Mouse (Mus musculus) heart, postnatal 0 days (tissue): ENCODE measurements at regions not wholly inside any gene's neighbourhood (a gene's known extent, or its start where the extent isn't known, plus 50 kb on each side); places are given as distances from the start of the nearest gene placed in this dataset.

Source experiments
- ATAC-seq: fragments of 200-750 bp; cut with Nextera tagmentation; 2 replicates; pipeline ENCODE4 v1.8.0; 2017; ENCODE audit warnings: low read depth, moderate number of reproducible peaks, moderate library complexity; ENCODE audit not compliant: insufficient read depth
- DNase-seq: peaks from one replicate; pipeline ENCODE4 v3.0.0-alpha.2; 2016; ENCODE audit warnings: low spot score
- H3K27ac ChIP-seq: fragments of 300-500 bp; sonication (generic); 2 replicates; pipeline ENCODE4 v1.5.1; 2014; ENCODE audit warnings: low read depth, mild to moderate bottlenecking
- H3K27me3 ChIP-seq: fragments of 300-500 bp; sonication (generic); 2 replicates; pipeline ENCODE4 v1.6.1; 2014; ENCODE audit warnings: low read length, mixed read lengths; ENCODE audit not compliant: control insufficient read depth, insufficient read depth
- H3K36me3 ChIP-seq: fragments of 300-500 bp; sonication (generic); replicated peaks from 2 replicates; pipeline ENCODE4 v1.6.1; 2014; ENCODE audit warnings: low read length, mixed read lengths; ENCODE audit not compliant: control insufficient read depth, insufficient read depth
- H3K4me1 ChIP-seq: fragments of 300-500 bp; sonication (generic); 2 replicates; pipeline ENCODE4 v1.6.1; 2014; ENCODE audit warnings: antibody characterized with exemption; ENCODE audit not compliant: control insufficient read depth, insufficient read depth
- H3K4me2 ChIP-seq: fragments of 300-500 bp; sonication (generic); 2 replicates; pipeline ENCODE4 v1.6.1; 2014; ENCODE audit warnings: low read depth, mild to moderate bottlenecking, low read length, moderate library complexity
- H3K4me3 ChIP-seq: fragments of 300-500 bp; sonication (generic); 2 replicates; pipeline ENCODE4 v1.5.1; 2014; ENCODE audit warnings: low read depth, low read length
- H3K9ac ChIP-seq: fragments of 300-500 bp; sonication (generic); replicated peaks from 2 replicates; pipeline ENCODE4 v1.6.1; 2014; ENCODE audit warnings: low read depth, low read length, mixed read lengths
- H3K9me3 ChIP-seq: fragments of 300-500 bp; sonication (generic); replicated peaks from 2 replicates; pipeline ENCODE4 v1.6.1; 2016; ENCODE audit warnings: low read length; ENCODE audit not compliant: control insufficient read depth
- CTCF ChIP-seq: IDR thresholded peaks from 2 replicates; pipeline ENCODE4 v1.5.1; 2016; ENCODE audit warnings: antibody characterized with exemption, control low read depth, low read depth
- EP300 ChIP-seq: IDR thresholded peaks from 2 replicates; pipeline ENCODE4 v1.6.1; 2016; ENCODE audit warnings: antibody characterized with exemption, low read depth
- WGBS: fragments of 180-500 bp; shearing (Covaris S2); extraction: QIAGEN DNeasy Blood & Tissue Kit; methylation state at CpG from one replicate; pipeline ENCODE4 v1.1.7; 2014; 5-methylcytosine and 5-hydroxymethylcytosine counted together

DNA sequence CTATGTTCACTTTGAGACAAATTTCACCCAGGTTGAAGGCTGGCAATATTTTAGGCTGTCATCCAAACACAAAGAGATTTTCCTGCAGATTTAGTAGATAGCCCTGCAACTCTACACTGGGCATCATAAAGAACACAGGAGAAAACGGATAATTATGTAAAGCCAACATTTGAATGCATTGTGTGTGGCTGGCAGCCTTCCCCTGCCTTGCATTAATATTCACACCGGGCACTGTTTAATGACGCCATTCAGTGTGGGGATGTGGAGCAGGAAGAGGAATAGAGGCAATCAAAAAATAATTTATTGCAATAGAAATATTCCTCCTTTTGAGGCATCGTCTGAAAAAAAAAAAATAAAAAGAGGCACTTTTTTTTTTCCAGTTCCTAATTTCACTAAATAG lies 105.7 kb downstream of the Samd5 start:
- WGBS: 72% methylated on average over 4 of the region's 4 CpGs
- H3K36me3 ChIP-seq: no peaks in the 10 kb centered on the region
- no peak for ATAC-seq
- DNase-seq: no peak
- H3K9me3 ChIP-seq: no peaks in the 10 kb centered on the region
- H3K9ac ChIP-seq: no peak overlapping the region
- H3K4me3 ChIP-seq: no peak overlapping the region
- no peak overlapping the region for H3K27ac ChIP-seq
- TF ChIP-seq EP300 (no peak), CTCF (no peak)
- H3K4me1 ChIP-seq: peaks cover 2% of the 10 kb centered on the region; the same call in 1 of the 2 replicates
- no peak overlapping the region for H3K4me2 ChIP-seq
- no peaks in the 10 kb centered on the region for H3K27me3 ChIP-seq

DNA sequence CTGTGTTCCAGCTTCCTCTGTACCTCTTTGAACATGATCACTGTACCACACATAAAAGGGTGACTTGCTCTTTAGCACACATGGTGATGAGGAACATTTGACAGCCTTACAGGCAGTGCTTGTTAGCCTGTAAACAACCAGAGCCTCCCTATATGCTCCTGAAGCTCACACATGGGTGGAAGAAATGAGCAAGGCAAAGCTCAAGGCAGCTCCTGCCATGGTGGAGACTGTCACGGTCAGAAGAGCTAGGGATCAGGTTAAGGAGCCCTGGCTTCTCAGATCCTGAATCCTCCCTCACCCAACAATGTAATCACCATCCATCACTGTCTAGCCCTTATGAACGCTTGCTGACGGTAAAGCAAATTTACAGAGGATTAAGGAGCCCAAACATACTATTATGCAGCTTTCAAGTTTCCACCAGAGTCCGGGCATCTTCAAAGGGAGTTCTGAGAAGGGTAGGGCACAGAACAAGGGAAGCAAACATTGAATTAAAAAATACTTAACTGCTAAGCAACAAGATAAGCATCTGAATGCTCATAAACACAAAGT lies 117.4 kb downstream of the Samd5 start:
- no peak overlapping the region for H3K27ac ChIP-seq
- no peaks in the 10 kb centered on the region for H3K4me1 ChIP-seq
- H3K27me3 ChIP-seq: no peaks in the 10 kb centered on the region
- 69% methylated on average over 4 of the region's 4 CpGs for WGBS
- DNase-seq (no peak), ATAC-seq (no peak)
- H3K9ac ChIP-seq: no peak overlapping the region
- no peaks in the 10 kb centered on the region for H3K9me3 ChIP-seq
- no peak overlapping the region for H3K4me2 ChIP-seq
- no peaks in the 10 kb centered on the region for H3K36me3 ChIP-seq
- no peak overlapping the region for H3K4me3 ChIP-seq
- TF ChIP-seq EP300 (no peak), CTCF (no peak)

DNA sequence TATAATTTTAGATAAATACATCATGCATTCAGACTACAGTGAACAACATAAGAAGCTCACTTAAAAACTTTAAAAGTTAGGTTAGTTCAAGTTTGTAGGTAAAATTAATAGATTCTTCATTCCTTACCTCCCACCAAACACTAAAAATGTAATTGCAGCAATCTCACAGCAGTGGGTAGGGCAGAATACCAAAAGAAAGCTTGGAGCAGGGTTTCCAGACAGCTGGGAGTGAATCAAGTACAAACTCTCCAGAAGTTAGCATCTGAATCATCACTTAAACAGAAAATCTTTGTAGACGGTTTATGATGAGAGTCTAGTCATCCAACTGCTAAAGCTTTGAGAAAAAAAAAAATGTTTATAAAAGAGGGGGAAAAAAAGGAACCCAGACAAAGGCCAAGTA lies 117.9 kb downstream of the Samd5 start:
- TF ChIP-seq EP300 (no peak), CTCF (no peak)
- Histone ChIP-seq H3K9ac (no peak overlapping the region), H3K27ac (no peak overlapping the region), H3K4me2 (no peak overlapping the region), H3K4me1 (no peaks in the 10 kb centered on the region), H3K36me3 (no peaks in the 10 kb centered on the region), H3K4me3 (no peak overlapping the region), H3K27me3 (no peaks in the 10 kb centered on the region), H3K9me3 (no peaks in the 10 kb centered on the region)
- no peak for DNase-seq
- WGBS: 26% methylated on average over 1 of the region's 1 CpGs
- ATAC-seq: no peak

DNA sequence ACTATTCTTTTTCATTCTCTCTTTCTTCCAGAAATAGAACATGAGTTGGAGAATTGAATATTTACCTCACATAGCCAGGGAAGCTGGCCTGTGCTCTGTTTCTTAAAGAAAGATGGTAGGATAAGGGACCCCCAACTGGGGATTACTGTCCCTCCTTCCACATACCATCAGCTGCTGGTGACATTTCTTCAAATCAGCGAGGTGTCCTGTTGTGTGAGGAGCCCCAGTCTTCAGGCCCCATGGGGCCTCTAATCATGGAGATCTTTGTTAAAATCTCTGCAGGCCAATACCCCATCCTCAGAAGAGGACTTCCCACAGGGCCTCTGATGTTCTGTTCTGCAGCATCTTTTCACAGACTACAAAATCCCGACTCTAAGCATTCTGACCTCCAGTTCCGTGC lies 121.1 kb downstream of the Samd5 start:
- Histone ChIP-seq H3K4me3 (no peak overlapping the region), H3K4me2 (no peak overlapping the region), H3K36me3 (no peaks in the 10 kb centered on the region), H3K9me3 (no peaks in the 10 kb centered on the region), H3K27ac (no peak overlapping the region), H3K4me1 (no peaks in the 10 kb centered on the region), H3K9ac (no peak overlapping the region), H3K27me3 (no peaks in the 10 kb centered on the region)
- no peak for DNase-seq
- TF ChIP-seq EP300 (no peak), CTCF (no peak)
- no peak for ATAC-seq
- 40% methylated on average over 3 of the region's 3 CpGs for WGBS

DNA sequence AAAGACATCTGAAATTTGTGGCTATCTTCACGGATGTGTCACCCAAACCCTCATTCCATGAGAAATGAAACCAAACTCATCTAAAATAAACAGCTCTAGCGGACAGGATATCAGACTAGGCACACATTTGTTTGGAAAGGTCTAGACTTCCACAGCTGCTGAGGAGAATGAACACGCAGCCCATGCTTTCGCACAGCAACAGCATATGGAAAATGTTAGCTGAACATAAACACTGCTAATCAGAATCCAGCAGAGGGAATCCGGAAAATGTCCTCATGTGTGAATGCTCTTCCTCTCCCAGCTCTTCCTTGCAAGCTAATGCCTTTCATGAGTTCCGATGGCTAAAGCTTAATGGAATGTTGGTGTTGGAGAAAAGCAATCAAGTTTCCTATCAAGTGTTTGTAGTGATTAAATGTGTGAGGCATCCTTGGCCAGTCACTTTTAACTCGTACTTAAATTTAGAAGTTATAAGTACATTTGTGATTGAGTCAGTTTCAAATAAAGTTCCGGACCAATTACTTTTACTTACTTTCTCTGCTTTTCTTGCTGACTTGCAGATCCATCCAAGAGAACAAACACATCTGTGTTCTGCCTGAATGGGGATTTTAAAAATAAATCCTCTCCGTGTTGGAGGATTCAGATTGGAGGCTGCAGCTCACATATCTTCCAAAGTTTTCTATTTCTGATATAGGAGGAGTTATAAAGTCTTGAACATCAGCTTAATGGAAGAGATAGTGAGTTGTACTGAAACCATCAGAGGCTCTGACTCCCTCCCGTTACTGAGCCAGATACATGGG lies 124.9 kb downstream of the Samd5 start:
- Histone ChIP-seq H3K27ac (no peak overlapping the region; the same call in 1 of the 2 replicates), H3K4me1 (no peaks in the 10 kb centered on the region), H3K9me3 (no peaks in the 10 kb centered on the region), H3K4me2 (peak overlapping the region; percentile 4; the same call in 1 of the 2 replicates), H3K4me3 (no peak overlapping the region), H3K9ac (no peak overlapping the region), H3K36me3 (no peaks in the 10 kb centered on the region), H3K27me3 (no peaks in the 10 kb centered on the region)
- 42% methylated on average over 10 of the region's 10 CpGs for WGBS
- DNase-seq (peak; percentile 66), ATAC-seq (peak; percentile 44; the same call in 1 of the 2 replicates)
- TF ChIP-seq EP300 (no peak), CTCF (no peak)
